Mouse (Mus musculus) spleen, postnatal 14 days (tissue): ENCODE data around the gene Cideb.

ENCODE experiments used
- DNase-seq, 2 experiments: peaks; one replicate each; pipeline ENCODE4 v3.0.0; 2021 to 2022; ENCODE audit warnings: low spot score in 2 of 2

The Cideb gene

GRCm38 (mm10) chr14:55765696-55766095, 7.4 kb upstream of the Cideb start, which contains the start of gene Ltb4r1:
Ltb4r1 (plus strand) TSS chr14:55765962.
- DNase-seq: no peak

GRCm38 (mm10) chr14:55763166-55763565, 4.9 kb upstream of the Cideb start:
- no peak for DNase-seq

GRCm38 (mm10) chr14:55762001-55762821, 4.0 kb upstream of the Cideb start:
- DNase-seq: no peak

- no peak for DNase-seq
These were observed 2.9 kb upstream of the Cideb start, which contains the start of gene Ltb4r2 for GRCm38 (mm10) chr14:55761163-55761562. Ltb4r2 (plus strand) TSS chr14:55761428.

GRCm38 (mm10) chr14:55760156-55760555, 1.9 kb upstream of the Cideb start:
- DNase-seq: peak; percentile 64 to 82

GRCm38 (mm10) chr14:55757566-55757965, 692 bp downstream of the Cideb start:
- DNase-seq: no peak

- DNase-seq: no peak
These were observed 11.0 kb downstream of the Cideb start for GRCm38 (mm10) chr14:55747051-55747847.

- no peak for DNase-seq
These were observed 12.4 kb downstream of the Cideb start for GRCm38 (mm10) chr14:55745861-55746237.

- DNase-seq: peak; percentile 71 to 81
These were observed 12.9 kb downstream of the Cideb start, which contains the start of the genes Dhrs1 and Nop9 for GRCm38 (mm10) chr14:55745180-55745860. Dhrs1 (minus strand) TSS chr14:55745690. Nop9 (plus strand) TSS chr14:55745693.

GRCm38 (mm10) chr14:55743711-55744110, 14.5 kb downstream of the Cideb start:
- DNase-seq: peak; percentile 74 to 87

GRCm38 (mm10) chr14:55737086-55737687, 21.1 kb downstream of the Cideb start:
- no peak for DNase-seq

GRCm38 (mm10) chr14:55735758-55736157, 22.5 kb downstream of the Cideb start:
- no peak for DNase-seq

GRCm38 (mm10) chr14:55735334-55735733, 22.9 kb downstream of the Cideb start:
- DNase-seq: no peak

GRCm38 (mm10) chr14:55734869-55735268, 23.4 kb downstream of the Cideb start:
- no peak for DNase-seq

- no peak for DNase-seq
These were observed 24.4 kb downstream of the Cideb start for GRCm38 (mm10) chr14:55733889-55734288.

GRCm38 (mm10) chr14:55730531-55731032, 27.7 kb downstream of the Cideb start:
- no peak for DNase-seq

- no peak for DNase-seq
These were observed 28.1 kb downstream of the Cideb start for GRCm38 (mm10) chr14:55730116-55730515.

- DNase-seq: no peak
These were observed 30.2 kb downstream of the Cideb start for GRCm38 (mm10) chr14:55727889-55728685.

- no peak for DNase-seq
These were observed 32.0 kb downstream of the Cideb start for GRCm38 (mm10) chr14:55726261-55726660.

GRCm38 (mm10) chr14:55724411-55724871, 33.8 kb downstream of the Cideb start:
- no peak for DNase-seq
